Mouse (Mus musculus) CH12.LX (cell line): Measurements from ENCODE around the gene Zfyve21. TPM values are rescaled to one million over a fixed set of nuclear protein-coding genes. Genes with fewer than 3 reads are reported as not detected.

ENCODE experiments used
- DNase-seq: peaks from one replicate; pipeline ENCODE4 v3.0.0-alpha.2; 2013; ENCODE audit errors: extremely low read depth
- H3K27ac ChIP-seq: 2 replicates; pipeline ENCODE4 v1.5.1; 2012; ENCODE audit warnings: low read depth, mild to moderate bottlenecking, control low read depth, moderate library complexity; ENCODE audit not compliant: insufficient read depth
- H3K27me3 ChIP-seq: replicated peaks from 2 replicates; pipeline ENCODE3; 2012; ENCODE audit warnings: inconsistent platforms
- H3K36me3 ChIP-seq, 2 experiments: replicated peaks in 1 of 2; 2 replicates each; pipeline versions ENCODE3 to v1.6.1; 2012; ENCODE audit warnings: inconsistent platforms in 1 of 2, low read length in 1 of 2, mild to moderate bottlenecking in 1 of 2, mixed read lengths in 1 of 2, moderate library complexity in 1 of 2; ENCODE audit not compliant: control insufficient read depth in 1 of 2, insufficient read depth in 1 of 2
- H3K4me1 ChIP-seq, 2 experiments: 2 replicates each; pipeline ENCODE4 v1.6.1; 2012; ENCODE audit warnings: inconsistent platforms in 1 of 2, moderate library complexity in 1 of 2; ENCODE audit not compliant: insufficient read depth in 2 of 2, control insufficient read depth in 1 of 2
- H3K4me2 ChIP-seq: 2 replicates; pipeline ENCODE4 v1.6.1; 2012; ENCODE audit warnings: low read depth, mild to moderate bottlenecking, control low read depth; ENCODE audit not compliant: poor library complexity, insufficient read depth, severe bottlenecking
- H3K4me3 ChIP-seq, 3 experiments: fragments of 150-350 bp in 1 of 3; sonication (generic) in 1 of 3; replicated peaks in 1 of 3; 2 replicates each; pipeline versions ENCODE3 to v1.5.1; 2011 to 2012; ENCODE audit warnings: low read depth in 2 of 3, low read length in 2 of 3, mild to moderate bottlenecking in 2 of 3, moderate library complexity in 2 of 3, control low read depth in 1 of 3, improper control_type of control experiment in 1 of 3, inconsistent platforms in 1 of 3, mixed read lengths in 1 of 3; ENCODE audit not compliant: poor library complexity in 1 of 3
- H3K79me2 ChIP-seq: replicated peaks from 2 replicates; pipeline ENCODE4 v1.6.1; 2012; ENCODE audit warnings: mild to moderate bottlenecking, moderate library complexity; ENCODE audit not compliant: control insufficient read depth, poor library complexity, insufficient read depth, severe bottlenecking; ENCODE audit errors: extremely low read depth
- H3K9ac ChIP-seq: 2 replicates; pipeline ENCODE4 v1.6.1; 2012; ENCODE audit warnings: low read depth, mild to moderate bottlenecking, control low read depth, moderate library complexity; ENCODE audit not compliant: insufficient read depth
- H3K9me3 ChIP-seq: replicated peaks from 2 replicates; pipeline ENCODE3; 2012; ENCODE audit warnings: low read length, inconsistent platforms, mixed read lengths
- BHLHE40 ChIP-seq: IDR thresholded peaks from 2 replicates; pipeline ENCODE4 v1.6.1; 2011; ENCODE audit warnings: mild to moderate bottlenecking, low read depth, low read length, improper control_type of control experiment
- CHD1 ChIP-seq: IDR thresholded peaks from 2 replicates; pipeline ENCODE4 v1.6.1; 2012; ENCODE audit warnings: low read depth, low read length, improper control_type of control experiment, inconsistent platforms
- E2F4 ChIP-seq: IDR thresholded peaks from 2 replicates; pipeline ENCODE4 v1.6.1; 2011; ENCODE audit warnings: low read depth, low read length, improper control_type of control experiment; ENCODE audit not compliant: insufficient replicate concordance
- EP300 ChIP-seq: IDR thresholded peaks from 2 replicates; pipeline ENCODE4 v1.6.1; 2011; ENCODE audit warnings: low read length, improper control_type of control experiment
- ETS1 ChIP-seq: conservative IDR thresholded peaks from 2 replicates; pipeline ENCODE4 v1.6.1; 2012; ENCODE audit warnings: low read depth, mild to moderate bottlenecking, inconsistent platforms, low read length, improper control_type of control experiment, moderate library complexity
- GABPA ChIP-seq: IDR thresholded peaks from 2 replicates; pipeline ENCODE4 v1.6.1; 2012; ENCODE audit warnings: low read depth, low read length, improper control_type of control experiment, inconsistent platforms; ENCODE audit not compliant: insufficient replicate concordance
- IRF4 ChIP-seq: IDR thresholded peaks from 2 replicates; pipeline ENCODE4 v1.6.1; 2014; ENCODE audit warnings: low read depth, mild to moderate bottlenecking, inconsistent platforms, low read length, improper control_type of control experiment
- JUN ChIP-seq: IDR thresholded peaks from 2 replicates; pipeline ENCODE4 v1.6.1; 2011; ENCODE audit warnings: low read depth, mild to moderate bottlenecking, low read length, improper control_type of control experiment, moderate library complexity; ENCODE audit not compliant: insufficient read depth
- JUND ChIP-seq: conservative IDR thresholded peaks from 2 replicates; pipeline ENCODE4 v1.6.1; 2011; ENCODE audit warnings: low read depth, low read length, improper control_type of control experiment
- KAT2A ChIP-seq: IDR thresholded peaks from 2 replicates; pipeline ENCODE4 v1.6.1; 2012; ENCODE audit warnings: low read length, improper control_type of control experiment, inconsistent platforms; ENCODE audit not compliant: insufficient replicate concordance
- MAX ChIP-seq: IDR thresholded peaks from 2 replicates; pipeline ENCODE4 v1.6.1; 2011; ENCODE audit warnings: low read length, improper control_type of control experiment
- MAZ ChIP-seq: IDR thresholded peaks from 2 replicates; pipeline ENCODE4 v1.6.1; 2012; ENCODE audit warnings: low read depth, mild to moderate bottlenecking, inconsistent platforms, low read length, improper control_type of control experiment, moderate library complexity
- MEF2A ChIP-seq: IDR thresholded peaks from 2 replicates; pipeline ENCODE4 v1.6.1; 2014; ENCODE audit warnings: low read depth, mild to moderate bottlenecking, inconsistent platforms, low read length, improper control_type of control experiment, borderline replicate concordance
- NRF1 ChIP-seq: IDR thresholded peaks from 2 replicates; pipeline ENCODE4 v1.6.1; 2014; ENCODE audit warnings: low read depth, mild to moderate bottlenecking, inconsistent platforms, low read length, improper control_type of control experiment, moderate library complexity
- RAD21 ChIP-seq: IDR thresholded peaks from 2 replicates; pipeline ENCODE4 v1.6.1; 2011; ENCODE audit warnings: low read depth, mild to moderate bottlenecking, low read length, improper control_type of control experiment, moderate library complexity
- SIN3A ChIP-seq: IDR thresholded peaks from 2 replicates; pipeline ENCODE4 v1.6.1; 2012; ENCODE audit warnings: low read length, improper control_type of control experiment, inconsistent platforms
- SMC3 ChIP-seq: IDR thresholded peaks from 2 replicates; pipeline ENCODE4 v1.6.1; 2011; ENCODE audit warnings: low read depth, low read length, improper control_type of control experiment
- TBP ChIP-seq: conservative IDR thresholded peaks from 2 replicates; pipeline ENCODE4 v1.6.1; 2011; ENCODE audit warnings: low read depth, low read length, improper control_type of control experiment
- TCF12 ChIP-seq: IDR thresholded peaks from 2 replicates; pipeline ENCODE4 v1.6.1; 2014; ENCODE audit warnings: low read depth, mild to moderate bottlenecking, inconsistent platforms, low read length, improper control_type of control experiment
- ZC3H11A ChIP-seq: IDR thresholded peaks from 2 replicates; pipeline ENCODE4 v1.6.1; 2012; ENCODE audit warnings: low read depth, mild to moderate bottlenecking, inconsistent platforms, low read length, improper control_type of control experiment
- dilution Hi-C: fragments of 300-500 bp; cut with MboI; formaldehyde crosslinking; loops from 2 replicates; pipeline ENCODE4 v1.14.3; 2020; ENCODE audit warnings: low sequenced_read_pairs; ENCODE audit not compliant: extremely low pct_unique_long_range_greater_than_20kb, extremely low pct_ligation_motif_present
- in situ Hi-C: fragments of 300-500 bp; cut with MboI; formaldehyde crosslinking; loops from 3 replicates; pipeline ENCODE4 v1.14.3; 2019; ENCODE audit warnings: low sequenced_read_pairs, low pct_ligation_motif_present, low pct_unique_long_range_greater_than_20kb, mixed read lengths
- polyA plus RNA-seq: library from polyadenylated mRNA; unstranded; fragments of >175 nt; gene quantifications from 2 replicates; pipeline ENCODE4 v1.2.1, GENCODE M21; 2012; ENCODE audit warnings: low read depth; ENCODE audit not compliant: insufficient read length
- total RNA-seq, 2 experiments: library from RNA; depleted of rRNA; stranded (reverse); fragments of 300-350 nt in 1 of 2; fragments of >200 nt in 1 of 2; gene quantifications; 2 replicates each; pipeline ENCODE4 v1.2.3; 2012 to 2014

Gene Zfyve21
- total and polyA plus RNA-seq, 3 experiments, result 4.1 to 8.4 (median 7.6) TPM

GRCm38 (mm10) chr12:111766313-111767236 lies 47.4 kb upstream of the Zfyve21 start:
- Histone ChIP-seq H3K4me2 (no peak overlapping the region), H3K27me3 (no peaks in the 10 kb centered on the region), H3K9me3 (peaks cover 3% of the 10 kb centered on the region), H3K27ac (no peak overlapping the region), H3K79me2 (peaks cover 30% of the 10 kb centered on the region), H3K4me1 (peaks cover 22 to 78% of the 10 kb centered on the region in 2 experiments), H3K4me3 (no peak overlapping the region), H3K36me3 (peaks cover 11 to 61% of the 10 kb centered on the region in 2 experiments), H3K9ac (no peak overlapping the region)
- TF ChIP-seq KAT2A, result no peak
- no peak for TF ChIP-seq NRF1
- no peak for TF ChIP-seq TBP
- no peak for TF ChIP-seq RAD21
- TF ChIP-seq ZC3H11A, result no peak
- no peak for TF ChIP-seq E2F4
- in situ Hi-C loops, result no loop called here
- dilution Hi-C loops, result no loop called here
- no peak for DNase-seq

DNA sequence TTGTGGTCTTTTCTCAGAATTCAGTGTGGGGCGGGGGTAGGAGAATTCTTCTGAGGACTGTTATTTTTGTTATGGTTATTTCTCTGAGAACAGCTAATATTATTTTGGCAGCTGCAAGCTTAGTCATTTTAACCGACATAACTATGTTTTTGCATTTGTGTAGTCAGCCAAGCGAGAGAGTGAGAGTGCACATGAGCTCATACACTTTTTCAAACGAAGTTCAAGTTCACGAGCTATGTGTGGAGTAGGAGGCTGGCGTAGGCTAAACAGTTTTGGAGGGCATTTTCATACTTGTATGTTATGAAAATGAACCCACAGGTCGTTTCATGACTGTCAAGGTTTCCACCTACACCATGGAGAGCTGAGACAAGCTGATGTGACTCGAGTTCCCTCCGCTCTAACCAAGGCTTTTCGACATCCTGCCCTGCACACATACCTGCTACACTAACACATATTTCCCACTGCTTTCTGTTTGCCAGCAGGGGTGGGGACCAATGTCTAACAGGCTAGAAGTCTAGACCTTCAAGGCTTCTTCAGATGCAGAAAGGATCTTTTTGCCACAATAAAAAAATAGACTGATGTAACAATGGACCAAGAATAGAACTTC lies 45.5 kb upstream of the Zfyve21 start:
- DNase-seq, result peak; percentile 80
- Histone ChIP-seq H3K9me3 (peaks cover 3% of the 10 kb centered on the region), H3K4me3 (no peak overlapping the region), H3K27ac (peak overlapping the region; percentile 73), H3K4me1 (peaks cover 11 to 59% of the 10 kb centered on the region in 2 experiments; a peak in 3 of 4 replicates), H3K79me2 (peaks cover 26% of the 10 kb centered on the region), H3K36me3 (peaks cover 14 to 62% of the 10 kb centered on the region in 2 experiments), H3K27me3 (no peaks in the 10 kb centered on the region), H3K4me2 (peak overlapping the region; percentile 35; the same call in 1 of the 2 replicates), H3K9ac (no peak overlapping the region)
- in situ Hi-C loops (no loop called here), dilution Hi-C loops (no loop called here)
- TF ChIP-seq SIN3A (0 out of 2 replicates have a peak, but pooled peaks have one; percentile 43), MAZ (0 out of 2 replicates have a peak, but pooled peaks have one; percentile 51), ETS1 (peak; percentile 97), BHLHE40 (peak; percentile 92), KAT2A (no peak), JUND (peak; percentile 60), IRF4 (peak; percentile 63; the same call in 1 of the 2 replicates), SMC3 (no peak), MEF2A (peak; percentile 75), CHD1 (no peak), GABPA (no peak), EP300 (peak; percentile 78), TCF12 (peak; percentile 61; the same call in 1 of the 2 replicates), MAX (0 out of 2 replicates have a peak, but pooled peaks have one; percentile 43), JUN (peak; percentile 29; the same call in 1 of the 2 replicates)
